Mouse (Mus musculus): Measurements from ENCODE around the gene Gm10277. TPM values are rescaled to one million over a fixed set of nuclear protein-coding genes. Genes with fewer than 3 reads are reported as not detected.

The Gm10277 gene
- not detected in 2 replicates for polyA plus RNA-seq (2012; rRNA removed)

DNA sequence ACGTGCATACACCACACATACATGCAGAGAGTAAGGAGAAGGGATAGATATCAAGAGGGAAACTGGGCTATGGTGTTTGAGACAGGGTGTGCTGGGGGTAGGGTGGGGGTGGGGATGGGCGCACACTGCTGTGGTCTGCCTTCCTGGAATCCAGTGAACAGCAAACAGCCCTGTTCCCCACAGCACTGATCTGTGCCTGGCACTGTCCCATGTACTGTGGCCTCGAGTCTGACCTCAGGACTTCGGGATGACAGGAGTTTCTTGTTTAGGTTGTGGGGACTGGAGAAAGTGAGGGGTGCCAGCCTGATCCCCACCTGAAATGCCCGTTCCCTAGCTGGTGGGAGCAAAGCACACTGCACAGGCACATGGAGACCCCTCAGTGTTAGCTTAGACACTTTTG is at the start of gene Gm10277:
Gene Gm10277, minus strand, starts transcription at position 41 of the 400 bp plus-strand sequence.

DNA sequence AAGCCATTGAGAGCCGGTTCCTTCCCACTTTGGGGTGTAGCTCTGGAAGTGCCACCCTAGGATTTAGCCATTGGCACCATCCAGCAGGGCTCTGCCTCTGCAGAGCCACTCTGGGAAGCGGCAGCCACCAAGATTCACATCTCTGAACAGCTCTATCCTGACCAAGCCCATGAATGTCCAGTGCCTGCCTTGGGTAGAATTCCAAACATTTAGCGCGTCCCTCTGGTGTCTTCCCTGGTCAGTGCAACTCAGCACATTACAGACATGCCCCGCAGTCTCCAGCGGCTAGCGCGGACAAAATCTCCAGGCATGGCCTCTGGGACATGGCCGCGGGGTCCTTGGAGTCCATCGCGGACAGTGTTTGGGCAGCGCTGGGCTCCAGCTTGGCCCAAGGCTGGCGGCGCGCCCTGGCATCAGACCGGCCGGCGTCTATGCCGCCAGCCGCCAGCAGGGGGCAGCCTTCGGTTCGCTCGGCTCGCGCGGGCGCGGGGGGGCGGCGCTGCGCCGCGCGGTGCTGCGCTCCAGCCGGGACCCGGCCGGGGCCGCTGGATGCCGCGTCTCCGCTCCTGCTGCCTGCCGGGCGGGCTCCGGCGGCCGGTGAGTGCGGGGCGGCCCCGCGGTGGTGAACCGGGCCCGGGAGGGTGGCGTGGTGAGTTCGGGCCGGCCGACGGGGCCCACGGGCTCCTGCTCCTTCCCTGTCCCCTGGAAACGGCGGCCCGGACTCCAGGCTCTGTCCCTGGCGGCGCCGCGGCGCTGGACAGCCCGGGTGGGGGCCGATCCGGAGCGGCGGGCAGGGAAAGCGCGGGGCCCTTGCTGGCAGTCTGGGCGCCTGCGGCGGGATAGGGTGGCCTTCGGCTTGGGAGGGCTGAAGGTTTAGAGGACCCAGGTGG is 24.5 kb downstream of the Gm10277 start, which contains the start of gene Myo18a:
Gene Myo18a, plus strand, starts transcription at position 464 of the 890 bp plus-strand sequence.

Other genes starting within 250 kb of the Gm10277 start
- gene Taok1, start 179.9 kb downstream of the Gm10277 start, polyA plus RNA-seq (2012; rRNA removed), result 0.57 and 0.80 TPM in 2 replicates
- 3.7 and 4.9 TPM in 2 replicates for gene Nufip2, start 101.6 kb downstream of the Gm10277 start, polyA plus RNA-seq (2012; rRNA removed)
- not detected in 2 replicates for gene Cryba1, start 62.5 kb downstream of the Gm10277 start, polyA plus RNA-seq (2012; rRNA removed)
- gene Myo18a, start 24.5 kb downstream of the Gm10277 start, polyA plus RNA-seq (2012; rRNA removed), result 65.6 and 67.6 TPM in 2 replicates
- gene Pipox, start 106.3 kb upstream of the Gm10277 start, polyA plus RNA-seq (2012; rRNA removed), result 0.37 and 0.39 TPM in 2 replicates
- gene Sez6, start 143.1 kb upstream of the Gm10277 start, polyA plus RNA-seq (2012; rRNA removed), result 1.1 and 1.7 TPM in 2 replicates
- 16.2 and 19.2 TPM in 2 replicates for gene Phf12, start 195.0 kb upstream of the Gm10277 start, polyA plus RNA-seq (2012; rRNA removed)
- gene Dhrs13, start 244.5 kb upstream of the Gm10277 start, polyA plus RNA-seq (2012; rRNA removed), result 3.2 and 5.0 TPM in 2 replicates